Comparison of ENCODE assay signal across 9 mouse cellular contexts in the genomic region with DNA sequence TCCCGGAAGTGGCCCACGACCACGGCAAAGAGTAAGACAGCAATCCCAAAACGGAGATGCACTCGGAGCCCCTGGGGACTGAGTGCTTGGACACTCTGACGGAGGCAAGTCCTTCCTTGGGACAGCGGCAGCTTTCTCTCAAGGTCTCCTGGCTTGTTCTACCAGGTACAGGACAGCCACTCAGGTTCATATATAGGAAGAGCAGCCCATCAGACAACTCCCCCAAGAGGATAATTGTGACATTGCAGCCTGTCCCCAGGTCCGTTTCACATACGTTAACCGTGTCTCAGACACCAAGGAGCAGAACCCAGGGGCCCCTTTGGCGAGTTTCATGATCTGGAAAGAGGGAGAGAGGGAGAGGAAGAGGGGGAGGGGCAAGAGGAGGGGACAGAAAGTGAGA. TPM values are rescaled to one million over a fixed set of nuclear protein-coding genes. Genes with fewer than 3 reads are reported as not detected.
DNase-seq lines count a peak whose midpoint lies in the region; ATAC-seq lines count a peak whose summit lies in the region.
"Had no signal": no experiment of that assay in that cellular context is flagged by ENCODE, and none has a peak within 500 bp of the region (broad histone marks: within the 10 kb centered on the region; RNA-seq: fewer than 3 reads in every experiment).

No protein-coding gene starts in this region.

- no peak overlapping the region for H3K9ac ChIP-seq in hindbrain, embryonic 14.5 days
- no peak overlapping the region for H3K9ac ChIP-seq in embryonic facial prominence, embryonic 15.5 days
- no peak overlapping the region for H3K9ac ChIP-seq in stomach, embryonic 16.5 days (ENCODE audit: low read length)

- no peak overlapping the region for H3K4me3 ChIP-seq in hindbrain, embryonic 10.5 days
- no peak overlapping the region for H3K4me3 ChIP-seq in hindbrain, embryonic 14.5 days (replicated peaks; ENCODE audit: low read length)
- no peak overlapping the region for H3K4me3 ChIP-seq in embryonic facial prominence, embryonic 15.5 days (replicated peaks)
- H3K4me3 ChIP-seq in stomach, embryonic 16.5 days (replicated peaks; ENCODE audit: low read length): no peak overlapping the region

- peak overlapping the region; percentile 18; the same call in 1 of the 2 replicates for H3K27ac ChIP-seq in hindbrain, embryonic 10.5 days
- H3K27ac ChIP-seq in hindbrain, embryonic 14.5 days: no peak overlapping the region
- peak overlapping the region; percentile 85 for H3K27ac ChIP-seq in embryonic facial prominence, embryonic 15.5 days (replicated peaks)
- H3K27ac ChIP-seq in stomach, embryonic 16.5 days (ENCODE audit: low read length): peak overlapping the region; percentile 51; the same call in 1 of the 2 replicates

- H3K4me1 ChIP-seq in hindbrain, embryonic 10.5 days (replicated peaks): peaks cover 47% of the 10 kb centered on the region
- no peaks in the 10 kb centered on the region for H3K4me1 ChIP-seq in hindbrain, embryonic 14.5 days (replicated peaks; ENCODE audit: control insufficient read depth, insufficient read depth, low read length)
- peaks cover 68% of the 10 kb centered on the region for H3K4me1 ChIP-seq in embryonic facial prominence, embryonic 15.5 days
- H3K4me1 ChIP-seq in stomach, embryonic 16.5 days (ENCODE audit: control insufficient read depth, insufficient read depth, low read length): peaks cover 50% of the 10 kb centered on the region

- no peak for DNase-seq in hindbrain, embryonic 10.5 days (ENCODE audit: low spot score)
- no peak for DNase-seq in hindbrain, embryonic 14.5 days (ENCODE audit: low spot score)
- peak; percentile 33 for DNase-seq in retina, embryonic 14.5 days (ENCODE audit: low spot score)
- no peak for DNase-seq in retina, postnatal 1 day
- DNase-seq in MN1 (ENCODE audit: low spot score): no peak
- DNase-seq in adrenal gland, postnatal 36 days: no peak

- no peak for ATAC-seq in hindbrain, embryonic 14.5 days (ENCODE audit: low FRiP score)
- ATAC-seq in embryonic facial prominence, embryonic 15.5 days (ENCODE audit: insufficient number of reproducible peaks, low FRiP score, low TSS enrichment, low read depth): no peak
- no peak for ATAC-seq in stomach, embryonic 16.5 days (ENCODE audit: insufficient read depth, low FRiP score)

- WGBS in hindbrain, embryonic 10.5 days: 80% methylated on average over 11 of the region's 11 CpGs
- 75% methylated on average over 11 of the region's 11 CpGs for WGBS in hindbrain, embryonic 14.5 days
- WGBS in embryonic facial prominence, embryonic 15.5 days: 66% methylated on average over 11 of the region's 11 CpGs
- WGBS in stomach, embryonic 16.5 days: 70% methylated on average over 11 of the region's 11 CpGs

- H3K9me3 ChIP-seq in hindbrain, embryonic 10.5 days: peaks cover 5% of the 10 kb centered on the region; the same call in 1 of the 2 replicates
- no peaks in the 10 kb centered on the region for H3K9me3 ChIP-seq in hindbrain, embryonic 14.5 days (ENCODE audit: control insufficient read depth, low read length)
- no peaks in the 10 kb centered on the region for H3K9me3 ChIP-seq in embryonic facial prominence, embryonic 15.5 days (replicated peaks)
- peaks cover under 1% of the 10 kb centered on the region; the same call in 1 of the 2 replicates for H3K9me3 ChIP-seq in stomach, embryonic 16.5 days (replicated peaks; ENCODE audit: control insufficient read depth, low read length)

- H3K36me3 ChIP-seq in hindbrain, embryonic 10.5 days: peaks cover 16% of the 10 kb centered on the region
- no peaks in the 10 kb centered on the region for H3K36me3 ChIP-seq in hindbrain, embryonic 14.5 days (replicated peaks; ENCODE audit: control insufficient read depth, insufficient read depth)
- H3K36me3 ChIP-seq in embryonic facial prominence, embryonic 15.5 days: peaks cover 18% of the 10 kb centered on the region
- H3K36me3 ChIP-seq in stomach, embryonic 16.5 days (ENCODE audit: control insufficient read depth, insufficient read depth, low read length): 0 out of 2 replicates have a peak, but pooled peaks cover 4% of the 10 kb centered on the region
- H3K36me3 ChIP-seq: G1E had no signal

- H3K4me2 ChIP-seq in hindbrain, embryonic 14.5 days (replicated peaks): no peak overlapping the region
- no peak overlapping the region for H3K4me2 ChIP-seq in embryonic facial prominence, embryonic 15.5 days (replicated peaks)
- no peak overlapping the region for H3K4me2 ChIP-seq in stomach, embryonic 16.5 days (ENCODE audit: low read depth, low read length)

- H3K27me3 ChIP-seq in hindbrain, embryonic 10.5 days (ENCODE audit: insufficient read depth, poor library complexity, severe bottlenecking): no peaks in the 10 kb centered on the region
- H3K27me3 ChIP-seq in hindbrain, embryonic 14.5 days (ENCODE audit: control insufficient read depth, insufficient read depth, low read length): no peaks in the 10 kb centered on the region
- no peaks in the 10 kb centered on the region for H3K27me3 ChIP-seq in embryonic facial prominence, embryonic 15.5 days
- H3K27me3 ChIP-seq in stomach, embryonic 16.5 days (ENCODE audit: control insufficient read depth, insufficient read depth, low read length): no peaks in the 10 kb centered on the region

RNA-seq across cellular contexts. Expression of a gene that starts 18.4 kb away (rescaled TPM):
- 3.1 and 3.5 TPM in 2 replicates for polyA plus RNA-seq in hindbrain, embryonic 10.5 days (2016; fragmentation: Nextera tagmentation; extraction: Ambion mirVana)
- polyA plus RNA-seq in hindbrain, embryonic 14.5 days (2014; fragmentation: Nextera tagmentation; extraction: Ambion mirVana): 1.4 and 1.8 TPM in 2 replicates
- 7.7 and 8.6 TPM in 2 replicates for polyA plus RNA-seq in embryonic facial prominence, embryonic 15.5 days (2015; fragmentation: Nextera tagmentation; extraction: Ambion mirVana)
- polyA plus RNA-seq in stomach, embryonic 16.5 days (2015; fragmentation: Nextera tagmentation; extraction: Ambion mirVana): 5.0 and 5.5 TPM in 2 replicates
- 100 to 1,000 TPM in 1 of 2 experiments, 10 to 100 TPM in 1; 95.6 to 154 TPM for total RNA-seq in adrenal gland, postnatal 36 days (2021)

RNA-seq across cellular contexts. Expression of a gene that starts 40.1 kb away (rescaled TPM):
- polyA plus RNA-seq in hindbrain, embryonic 10.5 days (2016; fragmentation: Nextera tagmentation; extraction: Ambion mirVana): 45.7 and 46.9 TPM in 2 replicates
- polyA plus RNA-seq in hindbrain, embryonic 14.5 days (2014; fragmentation: Nextera tagmentation; extraction: Ambion mirVana): 34.0 and 38.1 TPM in 2 replicates
- polyA plus RNA-seq in embryonic facial prominence, embryonic 15.5 days (2015; fragmentation: Nextera tagmentation; extraction: Ambion mirVana): 54.4 and 55.9 TPM in 2 replicates
- 37.1 and 39.9 TPM in 2 replicates for polyA plus RNA-seq in stomach, embryonic 16.5 days (2015; fragmentation: Nextera tagmentation; extraction: Ambion mirVana)
- 10 to 100 TPM; 28.1 to 43.2 TPM for total RNA-seq in adrenal gland, postnatal 36 days (2021)
